Mouse (Mus musculus): ENCODE data around the gene Gm10912. TPM values are rescaled to one million over a fixed set of nuclear protein-coding genes. Genes with fewer than 3 reads are reported as not detected.

The Gm10912 gene
- polyA plus RNA-seq, 1 experiment, result not detected

- no peaks in the 10 kb centered on the region for H3K27me3 ChIP-seq (ENCODE audit: control insufficient read depth, insufficient read depth, insufficient read length)
- no peak for TF ChIP-seq USF1 (IDR thresholded peaks at IDR 0.05; ENCODE audit: low read depth)
- no peak for TF ChIP-seq MYOD1 (IDR thresholded peaks at IDR 0.05; ENCODE audit: control insufficient read depth in 1 of 3, insufficient read length in 2 of 3, low read depth in 2 of 3)
- TF ChIP-seq MAX (IDR thresholded peaks at IDR 0.05; ENCODE audit: low read depth), result no peak
- TF ChIP-seq MYOG (IDR thresholded peaks at IDR 0.05; ENCODE audit: control insufficient read depth in 1 of 3, insufficient read depth in 1 of 3, insufficient read length in 2 of 3, low read depth in 2 of 3), result no peak
- TF ChIP-seq POLR2A (IDR thresholded peaks at IDR 0.05; ENCODE audit: insufficient read length, low read depth), result no peak
- no peak overlapping the region for H3K4me2 ChIP-seq (ENCODE audit: low read depth)
- H3ac ChIP-seq (ENCODE audit: control insufficient read depth, insufficient read length), result no peak overlapping the region
- no peaks in the 10 kb centered on the region for H3K79me2 ChIP-seq (ENCODE audit: control insufficient read depth, insufficient read depth)
- H3K36me3 ChIP-seq (ENCODE audit: control insufficient read depth, insufficient read depth), result peaks cover 27% of the 10 kb centered on the region
- H3K4me3 ChIP-seq, result no peak overlapping the region
Measured at GRCm38 (mm10) chr2:104044479-104045080, 21.0 kb upstream of the Gm10912 start.

DNA sequence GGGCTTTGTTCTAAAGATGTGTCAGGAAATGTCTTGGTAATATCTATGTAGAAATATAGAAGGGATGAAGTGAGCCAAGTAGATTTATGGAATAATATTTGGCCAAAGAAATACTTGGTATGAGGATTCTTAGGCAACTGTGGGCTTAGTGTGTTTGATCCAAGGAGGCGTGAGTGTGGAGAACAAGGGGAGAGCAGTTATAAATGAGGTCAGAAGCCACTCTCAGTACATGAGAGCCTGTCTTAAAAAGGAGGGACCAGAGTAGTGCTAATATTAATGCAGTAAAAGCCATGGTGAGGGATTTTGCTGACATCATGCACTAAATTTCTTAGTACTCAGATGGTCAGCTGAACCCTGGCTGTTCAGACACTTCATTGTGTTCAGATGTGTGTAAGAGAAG, 7.2 kb upstream of the Gm10912 start:
- TF ChIP-seq MAX (IDR thresholded peaks at IDR 0.05; ENCODE audit: low read depth) (no peak), POLR2A (IDR thresholded peaks at IDR 0.05; ENCODE audit: insufficient read length, low read depth) (no peak), CEBPB (IDR thresholded peaks at IDR 0.05; ENCODE audit: insufficient read depth, poor library complexity, severe bottlenecking) (no peak), USF1 (IDR thresholded peaks at IDR 0.05; ENCODE audit: low read depth) (no peak), MYOD1 (IDR thresholded peaks at IDR 0.05; ENCODE audit: control insufficient read depth in 1 of 3, insufficient read length in 2 of 3, low read depth in 2 of 3) (no peak)
- H3K27me3 ChIP-seq (ENCODE audit: control insufficient read depth, insufficient read depth, insufficient read length), result no peaks in the 10 kb centered on the region
- H3K36me3 ChIP-seq (ENCODE audit: control insufficient read depth, insufficient read depth), result peaks cover 13% of the 10 kb centered on the region

DNA sequence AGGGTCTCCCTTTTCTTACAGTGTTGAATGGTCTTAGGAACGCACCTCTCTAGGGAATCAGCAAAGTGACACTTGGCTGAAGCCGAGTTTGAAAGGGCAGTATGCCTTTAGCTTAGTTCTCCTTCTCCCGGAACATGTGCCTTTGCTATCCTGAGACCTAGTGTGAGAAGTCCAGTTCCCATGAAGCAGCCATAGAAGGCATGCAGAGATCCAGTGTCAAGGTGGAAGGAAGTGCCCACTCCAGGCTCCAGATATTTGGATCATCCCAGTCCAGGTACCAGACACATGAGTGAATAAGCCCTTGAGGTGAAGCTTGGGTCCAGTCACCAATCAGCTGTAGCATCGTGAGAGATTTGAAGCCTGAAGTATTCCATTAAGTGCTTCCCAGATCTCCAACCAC, 6.7 kb upstream of the Gm10912 start:
- H3K79me2 ChIP-seq (ENCODE audit: control insufficient read depth, insufficient read depth), result no peaks in the 10 kb centered on the region
- no peaks in the 10 kb centered on the region for H3K27me3 ChIP-seq (ENCODE audit: control insufficient read depth, insufficient read depth, insufficient read length)
- peaks cover 10% of the 10 kb centered on the region for H3K36me3 ChIP-seq (ENCODE audit: control insufficient read depth, insufficient read depth)
- H3K4me2 ChIP-seq (ENCODE audit: low read depth), result no peak overlapping the region
- no peak overlapping the region for H3ac ChIP-seq (ENCODE audit: control insufficient read depth, insufficient read length)
- no peak overlapping the region for H3K4me3 ChIP-seq
- TF ChIP-seq USF1 (IDR thresholded peaks at IDR 0.05; ENCODE audit: low read depth), result no peak
- no peak for TF ChIP-seq SRF (IDR thresholded peaks at IDR 0.05; ENCODE audit: control insufficient read depth, insufficient read length, low read depth)
- no peak for TF ChIP-seq TCF12 (IDR thresholded peaks at IDR 0.05; ENCODE audit: insufficient read depth, poor library complexity, severe bottlenecking)
- TF ChIP-seq MYOD1 (IDR thresholded peaks at IDR 0.05; ENCODE audit: control insufficient read depth in 1 of 3, insufficient read length in 2 of 3, low read depth in 2 of 3), result no peak
- no peak for TF ChIP-seq E2F4 (IDR thresholded peaks at IDR 0.05; ENCODE audit: insufficient read depth)
- no peak for TF ChIP-seq POLR2A (IDR thresholded peaks at IDR 0.05; ENCODE audit: insufficient read length, low read depth)
- TF ChIP-seq REST (IDR thresholded peaks at IDR 0.05; ENCODE audit: insufficient read depth, insufficient read length), result no peak
- no peak for TF ChIP-seq MAX (IDR thresholded peaks at IDR 0.05; ENCODE audit: low read depth)
- TF ChIP-seq POLR2AphosphoS2 (IDR thresholded peaks at IDR 0.05; ENCODE audit: insufficient read length, low read depth), result no peak
- no peak for TF ChIP-seq TCF3 (IDR thresholded peaks at IDR 0.05; ENCODE audit: insufficient read length, low read depth)
- no peak for TF ChIP-seq CEBPB (IDR thresholded peaks at IDR 0.05; ENCODE audit: insufficient read depth, poor library complexity, severe bottlenecking)
- no peak for TF ChIP-seq MYOG (IDR thresholded peaks at IDR 0.05; ENCODE audit: control insufficient read depth in 1 of 3, insufficient read depth in 1 of 3, insufficient read length in 2 of 3, low read depth in 2 of 3)

More for the DNA sequence above, 7.2 kb upstream of the Gm10912 start:
- no peak overlapping the region for H3K4me2 ChIP-seq (ENCODE audit: low read depth)
- H3K79me2 ChIP-seq (ENCODE audit: control insufficient read depth, insufficient read depth), result no peaks in the 10 kb centered on the region
- no peak overlapping the region for H3ac ChIP-seq (ENCODE audit: control insufficient read depth, insufficient read length)
- H3K4me3 ChIP-seq, result no peak overlapping the region

GRCm38 (mm10) chr2:104059786-104060185, 5.8 kb upstream of the Gm10912 start:
- H3K4me2 ChIP-seq (ENCODE audit: low read depth), result no peak overlapping the region
- H3K4me3 ChIP-seq, result no peak overlapping the region
- no peak overlapping the region for H3ac ChIP-seq (ENCODE audit: control insufficient read depth, insufficient read length)
- H3K27me3 ChIP-seq (ENCODE audit: control insufficient read depth, insufficient read depth, insufficient read length), result no peaks in the 10 kb centered on the region
- TF ChIP-seq POLR2AphosphoS2 (IDR thresholded peaks at IDR 0.05; ENCODE audit: insufficient read length, low read depth) (no peak), POLR2A (IDR thresholded peaks at IDR 0.05; ENCODE audit: insufficient read length, low read depth) (no peak), MYOD1 (IDR thresholded peaks at IDR 0.05; ENCODE audit: control insufficient read depth in 1 of 3, insufficient read length in 2 of 3, low read depth in 2 of 3) (no peak), SRF (IDR thresholded peaks at IDR 0.05; ENCODE audit: control insufficient read depth, insufficient read length, low read depth) (no peak), TCF12 (IDR thresholded peaks at IDR 0.05; ENCODE audit: insufficient read depth, poor library complexity, severe bottlenecking) (no peak), CEBPB (IDR thresholded peaks at IDR 0.05; ENCODE audit: insufficient read depth, poor library complexity, severe bottlenecking) (no peak), E2F4 (IDR thresholded peaks at IDR 0.05; ENCODE audit: insufficient read depth) (no peak), REST (IDR thresholded peaks at IDR 0.05; ENCODE audit: insufficient read depth, insufficient read length) (no peak), USF1 (IDR thresholded peaks at IDR 0.05; ENCODE audit: low read depth) (no peak), MYOG (IDR thresholded peaks at IDR 0.05; ENCODE audit: control insufficient read depth in 1 of 3, insufficient read depth in 1 of 3, insufficient read length in 2 of 3, low read depth in 2 of 3) (no peak), TCF3 (IDR thresholded peaks at IDR 0.05; ENCODE audit: insufficient read length, low read depth) (no peak), MAX (IDR thresholded peaks at IDR 0.05; ENCODE audit: low read depth) (no peak)
- H3K79me2 ChIP-seq (ENCODE audit: control insufficient read depth, insufficient read depth), result no peaks in the 10 kb centered on the region
- peaks cover 4% of the 10 kb centered on the region for H3K36me3 ChIP-seq (ENCODE audit: control insufficient read depth, insufficient read depth)

GRCm38 (mm10) chr2:104060996-104061395, 4.6 kb upstream of the Gm10912 start:
- no peak overlapping the region for H3ac ChIP-seq (ENCODE audit: control insufficient read depth, insufficient read length)
- H3K4me2 ChIP-seq (ENCODE audit: low read depth), result no peak overlapping the region
- H3K27me3 ChIP-seq (ENCODE audit: control insufficient read depth, insufficient read depth, insufficient read length), result no peaks in the 10 kb centered on the region
- H3K4me3 ChIP-seq, result no peak overlapping the region
- TF ChIP-seq POLR2A (IDR thresholded peaks at IDR 0.05; ENCODE audit: insufficient read length, low read depth) (no peak), CEBPB (IDR thresholded peaks at IDR 0.05; ENCODE audit: insufficient read depth, poor library complexity, severe bottlenecking) (no peak), TCF12 (IDR thresholded peaks at IDR 0.05; ENCODE audit: insufficient read depth, poor library complexity, severe bottlenecking) (no peak), TCF3 (IDR thresholded peaks at IDR 0.05; ENCODE audit: insufficient read length, low read depth) (no peak), MYOD1 (IDR thresholded peaks at IDR 0.05; ENCODE audit: control insufficient read depth in 1 of 3, insufficient read length in 2 of 3, low read depth in 2 of 3) (no peak), E2F4 (IDR thresholded peaks at IDR 0.05; ENCODE audit: insufficient read depth) (no peak), MYOG (IDR thresholded peaks at IDR 0.05; ENCODE audit: control insufficient read depth in 1 of 3, insufficient read depth in 1 of 3, insufficient read length in 2 of 3, low read depth in 2 of 3) (no peak), MAX (IDR thresholded peaks at IDR 0.05; ENCODE audit: low read depth) (no peak), SRF (IDR thresholded peaks at IDR 0.05; ENCODE audit: control insufficient read depth, insufficient read length, low read depth) (no peak)
- no peaks in the 10 kb centered on the region for H3K79me2 ChIP-seq (ENCODE audit: control insufficient read depth, insufficient read depth)
- H3K36me3 ChIP-seq (ENCODE audit: control insufficient read depth, insufficient read depth), result no peaks in the 10 kb centered on the region

Data from myocyte (in vitro differentiated cells).